Mouse (Mus musculus) G1E (cell line): ENCODE data around the gene Atp4a.

Experiments
- CTCF ChIP-seq: IDR thresholded peaks from 2 replicates; pipeline ENCODE4 v1.5.1; 2012; ENCODE audit warnings: low read depth, low read length, inconsistent platforms, mixed read lengths
- GATA1 ChIP-seq: IDR thresholded peaks from 2 replicates; pipeline ENCODE4 v1.6.1; 2012; ENCODE audit warnings: borderline replicate concordance, low read length, inconsistent platforms, mixed read lengths
- GATA2 ChIP-seq: IDR thresholded peaks from 2 replicates; pipeline ENCODE4 v1.6.1; 2012; ENCODE audit warnings: low read depth, low read length, inconsistent platforms, borderline replicate concordance
- POLR2AphosphoS5 ChIP-seq: IDR thresholded peaks from 2 replicates; pipeline ENCODE4 v1.6.1; 2012; ENCODE audit warnings: low read depth, low read length, inconsistent platforms; ENCODE audit not compliant: insufficient replicate concordance
- TAL1 ChIP-seq: conservative IDR thresholded peaks from 2 replicates; pipeline ENCODE4 v1.6.1; 2012; ENCODE audit warnings: low read depth, low read length, inconsistent platforms, mixed read lengths

DNA sequence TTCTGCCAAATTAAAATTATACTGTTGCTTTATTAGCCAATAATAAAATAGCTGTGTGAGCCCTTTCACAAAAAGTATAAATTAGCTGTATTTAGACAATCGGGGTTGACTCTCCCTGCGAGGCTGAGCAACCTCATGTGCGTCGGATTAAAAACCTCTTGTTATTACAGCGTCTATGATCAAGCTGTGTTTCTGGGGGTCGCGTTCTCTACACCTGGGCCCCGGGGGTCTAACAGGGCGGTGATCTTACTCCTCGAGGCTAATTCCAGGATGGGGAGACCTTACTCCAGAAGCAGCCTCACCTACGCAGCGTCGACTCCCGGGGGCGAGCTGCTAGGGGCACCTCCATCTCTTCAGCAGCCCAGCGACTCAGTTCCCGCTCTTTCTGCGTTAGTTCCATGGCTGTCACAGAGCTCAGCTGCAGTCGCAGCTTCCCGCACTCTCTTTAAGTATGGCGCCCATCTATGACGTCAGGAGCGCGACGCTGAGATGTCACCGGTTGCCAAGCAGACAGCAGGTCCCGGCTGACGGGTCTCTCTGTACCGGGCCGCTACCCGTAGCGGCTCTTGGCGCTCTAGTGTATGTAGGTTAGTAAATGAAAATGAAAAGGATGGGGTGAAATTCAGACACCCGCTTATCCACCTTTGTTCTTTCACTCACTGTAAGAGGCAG is 47.3 kb upstream of the Atp4a start, which contains the start of gene Haus5:
- TF ChIP-seq GATA1 (no peak), CTCF (no peak), POLR2AphosphoS5 (no peak), TAL1 (no peak), GATA2 (no peak)
